13 mouse cellular contexts compared by ENCODE assay signal in genomic region chr1:52470811-52471489, GRCm38 (mm10). TPM values are rescaled to one million over a fixed set of nuclear protein-coding genes. Genes with fewer than 3 reads are reported as not detected.
DNase-seq lines count a peak whose midpoint lies in the region; ATAC-seq and TF ChIP-seq lines count a peak whose summit lies in the region.
"Had no signal": no experiment of that assay in that cellular context is flagged by ENCODE, and none has a peak within 500 bp of the region (broad histone marks: within the 10 kb centered on the region; RNA-seq: fewer than 3 reads in every experiment).

No protein-coding gene starts in this region.

- no peak; the same call in none of the 2 replicates for TF ChIP-seq RAD21 in CH12.LX (IDR thresholded peaks at IDR 0.05; ENCODE audit: low read depth, low read length)

- no peak for TF ChIP-seq CTCF in CH12.LX (conservative IDR thresholded peaks at IDR 0.05 in 1 of 2, IDR thresholded peaks at IDR 0.05 in 1 of 2; ENCODE audit: low read depth in 2 of 2, low read length in 2 of 2)

- H3K9ac ChIP-seq in CH12.LX (ENCODE audit: insufficient read depth, low read depth): no peak overlapping the region
- no peak overlapping the region for H3K9ac ChIP-seq in hindbrain, embryonic 11.5 days (ENCODE audit: low read depth, low read length)
- H3K9ac ChIP-seq in midbrain, embryonic 14.5 days (replicated peaks; ENCODE audit: low read length): no peak overlapping the region
- H3K9ac ChIP-seq: heart, embryonic 15.5 days had no signal

- no peaks in the 10 kb centered on the region for H3K9me3 ChIP-seq in CH12.LX (replicated peaks; ENCODE audit: low read length)
- H3K9me3 ChIP-seq in hindbrain, embryonic 11.5 days (ENCODE audit: control insufficient read depth, low read length): no peaks in the 10 kb centered on the region
- H3K9me3 ChIP-seq in midbrain, embryonic 14.5 days (ENCODE audit: control insufficient read depth, low read length): no peaks in the 10 kb centered on the region
- H3K9me3 ChIP-seq: heart, embryonic 15.5 days had no signal

- 40% methylated on average over 7 of the region's 7 CpGs for WGBS in hindbrain, embryonic 11.5 days
- 33% methylated on average over 7 of the region's 7 CpGs for WGBS in midbrain, embryonic 14.5 days

- peak; percentile 81 for ATAC-seq in hindbrain, embryonic 11.5 days (ENCODE audit: low FRiP score)
- ATAC-seq in midbrain, embryonic 14.5 days (ENCODE audit: low FRiP score, low TSS enrichment): peak; percentile 73

- TF ChIP-seq POLR2A in CH12.LX (IDR thresholded peaks at IDR 0.05; ENCODE audit: low read depth, low read length): no peak

- H3K27ac ChIP-seq in CH12.LX (ENCODE audit: insufficient read depth, low read depth): no peak overlapping the region
- H3K27ac ChIP-seq in hindbrain, embryonic 11.5 days (ENCODE audit: low read depth, low read length): peak overlapping the region; percentile 58
- H3K27ac ChIP-seq in midbrain, embryonic 14.5 days (replicated peaks; ENCODE audit: low read depth, low read length): no peak overlapping the region; the same call in 1 of the 2 replicates
- H3K27ac ChIP-seq: heart, embryonic 15.5 days had no signal

- peak overlapping the region; percentile 65 for H3K4me2 ChIP-seq in CH12.LX (ENCODE audit: insufficient read depth, low read depth, poor library complexity, severe bottlenecking)
- no peak overlapping the region for H3K4me2 ChIP-seq in hindbrain, embryonic 11.5 days (replicated peaks; ENCODE audit: low read depth, low read length)
- no peak overlapping the region for H3K4me2 ChIP-seq in midbrain, embryonic 14.5 days (ENCODE audit: low read length)
- H3K4me2 ChIP-seq: heart, embryonic 15.5 days; liver, embryonic 11.5 days had no signal

- no peaks in the 10 kb centered on the region for H3K79me2 ChIP-seq in CH12.LX (replicated peaks; ENCODE audit: control insufficient read depth, extremely low read depth, insufficient read depth, poor library complexity, severe bottlenecking)

- peak; percentile 98 for TF ChIP-seq EP300 in CH12.LX (IDR thresholded peaks at IDR 0.05; ENCODE audit: low read length)

- intact Hi-C loops in left cerebral cortex, postnatal 14 days (cut with DNase I): no loop called here

- peak; percentile 80 for DNase-seq in CH12.LX (ENCODE audit: extremely low read depth)
- DNase-seq in embryo, embryonic 11 days: peak; percentile 48
- DNase-seq in hindbrain, embryonic 11.5 days (ENCODE audit: low spot score): peak; percentile 44
- peak; percentile 66 for DNase-seq in midbrain, embryonic 14.5 days
- no peak for DNase-seq in adrenal gland, postnatal 14 days
- no peak for DNase-seq in left cerebral cortex, postnatal 14 days (ENCODE audit: low spot score in 2 of 2)
- no peak for DNase-seq in urinary bladder, postnatal 25 days (ENCODE audit: low spot score)
- DNase-seq in cerebellum, postnatal 25 days: no peak
- DNase-seq: adrenal gland, postnatal 10 days; kidney, postnatal 10 days; thymus, postnatal 25 days had no signal

- in situ Hi-C loops in CH12.LX (cut with MboI; ENCODE audit: low pct_ligation_motif_present, low pct_unique_long_range_greater_than_20kb, low sequenced_read_pairs): no loop called here

- H3K4me1 ChIP-seq in CH12.LX (ENCODE audit: control insufficient read depth in 1 of 2, insufficient read depth in 2 of 2): peaks cover 16 to 40% of the 10 kb centered on the region in 2 experiments; a peak in 3 of 4 replicates
- H3K4me1 ChIP-seq in hindbrain, embryonic 11.5 days (replicated peaks; ENCODE audit: control insufficient read depth, insufficient read depth, low read length): no peaks in the 10 kb centered on the region
- peaks cover 13% of the 10 kb centered on the region; the same call in 1 of the 2 replicates for H3K4me1 ChIP-seq in midbrain, embryonic 14.5 days (ENCODE audit: control insufficient read depth, insufficient read depth, low read length)
- H3K4me1 ChIP-seq: heart, embryonic 15.5 days had no signal

- dilution Hi-C loops in CH12.LX (cut with MboI; ENCODE audit: extremely low pct_ligation_motif_present, extremely low pct_unique_long_range_greater_than_20kb, low sequenced_read_pairs): no loop called here

- no peaks in the 10 kb centered on the region for H3K27me3 ChIP-seq in CH12.LX (replicated peaks)
- no peaks in the 10 kb centered on the region for H3K27me3 ChIP-seq in hindbrain, embryonic 11.5 days (ENCODE audit: control insufficient read depth, insufficient read depth, low read length)
- H3K27me3 ChIP-seq in midbrain, embryonic 14.5 days (ENCODE audit: control insufficient read depth, insufficient read depth, low read length): no peaks in the 10 kb centered on the region
- H3K27me3 ChIP-seq: heart, embryonic 15.5 days had no signal

- peaks cover 2 to 36% of the 10 kb centered on the region in 2 experiments for H3K36me3 ChIP-seq in CH12.LX (replicated peaks in 1 of 2; ENCODE audit: control insufficient read depth in 1 of 2, insufficient read depth in 1 of 2, low read length in 1 of 2)
- H3K36me3 ChIP-seq in hindbrain, embryonic 11.5 days (ENCODE audit: control insufficient read depth, insufficient read depth, low read length): no peaks in the 10 kb centered on the region
- no peaks in the 10 kb centered on the region for H3K36me3 ChIP-seq in midbrain, embryonic 14.5 days (ENCODE audit: control insufficient read depth, insufficient read depth, low read length)

- no peak overlapping the region for H3K4me3 ChIP-seq in CH12.LX (replicated peaks in 1 of 3; ENCODE audit: low read depth in 2 of 3, low read length in 2 of 3, poor library complexity in 1 of 3)
- no peak overlapping the region for H3K4me3 ChIP-seq in hindbrain, embryonic 11.5 days (ENCODE audit: low read depth, low read length)
- H3K4me3 ChIP-seq in midbrain, embryonic 14.5 days (replicated peaks; ENCODE audit: low read depth, low read length): no peak overlapping the region
- H3K4me3 ChIP-seq: heart, embryonic 15.5 days had no signal

TF ChIP-seq in CH12.LX, 34 proteins besides CTCF, POLR2A, EP300 and RAD21 (continues in another document):
- peak; percentile 99 for TF ChIP-seq BHLHE40 (IDR thresholded peaks at IDR 0.05; ENCODE audit: low read depth, low read length)
- TF ChIP-seq ZKSCAN1 (IDR thresholded peaks at IDR 0.05; ENCODE audit: borderline replicate concordance, low read depth, low read length): no peak
- TF ChIP-seq MAX (IDR thresholded peaks at IDR 0.05; ENCODE audit: low read length): peak; percentile 93
- TF ChIP-seq ELF1 (IDR thresholded peaks at IDR 0.05; ENCODE audit: low read depth, low read length): no peak; the same call in 1 of the 2 replicates
- no peak for TF ChIP-seq HCFC1 (IDR thresholded peaks at IDR 0.05; ENCODE audit: low read depth, low read length)
- no peak for TF ChIP-seq KAT2A (IDR thresholded peaks at IDR 0.05; ENCODE audit: insufficient replicate concordance, low read length)
- peak; percentile 23; the same call in 1 of the 2 replicates for TF ChIP-seq SMC3 (IDR thresholded peaks at IDR 0.05; ENCODE audit: low read depth, low read length)
- 0 out of 2 replicates have a peak, but pooled peaks have one; percentile 4 for TF ChIP-seq NRF1 (IDR thresholded peaks at IDR 0.05; ENCODE audit: low read depth, low read length)
- no peak for TF ChIP-seq NELFE (IDR thresholded peaks at IDR 0.05; ENCODE audit: low read depth, low read length)
- TF ChIP-seq JUN (IDR thresholded peaks at IDR 0.05; ENCODE audit: insufficient read depth, low read depth, low read length): peak; percentile 63; the same call in 1 of the 2 replicates
- peak; percentile 88 for TF ChIP-seq MEF2A (IDR thresholded peaks at IDR 0.05; ENCODE audit: borderline replicate concordance, low read depth, low read length)
- peak; percentile 33 for TF ChIP-seq USF1 (IDR thresholded peaks at IDR 0.05; ENCODE audit: low read depth, low read length)
- peak; percentile 73 for TF ChIP-seq SIN3A (IDR thresholded peaks at IDR 0.05; ENCODE audit: low read length)
- TF ChIP-seq RCOR1 (conservative IDR thresholded peaks at IDR 0.05; ENCODE audit: low read depth, low read length): peak; percentile 98
- TF ChIP-seq MXI1 (IDR thresholded peaks at IDR 0.05; ENCODE audit: low read depth, low read length): peak; percentile 75
- no peak for TF ChIP-seq TBP (conservative IDR thresholded peaks at IDR 0.05; ENCODE audit: low read depth, low read length)
- no peak for TF ChIP-seq GABPA (IDR thresholded peaks at IDR 0.05; ENCODE audit: insufficient replicate concordance, low read depth, low read length)
- TF ChIP-seq TCF12 (IDR thresholded peaks at IDR 0.05; ENCODE audit: low read depth, low read length): peak; percentile 98
- peak; percentile 93 for TF ChIP-seq MYC (IDR thresholded peaks at IDR 0.05; ENCODE audit: low read depth, low read length)
- TF ChIP-seq MAFK (IDR thresholded peaks at IDR 0.05; ENCODE audit: insufficient replicate concordance, low read length): peak; percentile 80
- TF ChIP-seq ZNF384 (IDR thresholded peaks at IDR 0.05; ENCODE audit: low read depth, low read length): 0 out of 2 replicates have a peak, but pooled peaks have one; percentile 16
- no peak for TF ChIP-seq CHD1 (IDR thresholded peaks at IDR 0.05; ENCODE audit: low read depth, low read length)
- TF ChIP-seq PAX5 (IDR thresholded peaks at IDR 0.05; ENCODE audit: low read length): no peak
- TF ChIP-seq IRF4 (IDR thresholded peaks at IDR 0.05; ENCODE audit: low read depth, low read length): peak; percentile 94
- TF ChIP-seq UBTF (IDR thresholded peaks at IDR 0.05; ENCODE audit: low read depth, low read length): no peak
- no peak for TF ChIP-seq ZC3H11A (IDR thresholded peaks at IDR 0.05; ENCODE audit: low read depth, low read length)
- no peak for TF ChIP-seq POLR2AphosphoS2 (IDR thresholded peaks at IDR 0.05; ENCODE audit: low read depth, low read length)
- no peak for TF ChIP-seq ZMIZ1 (IDR thresholded peaks at IDR 0.05; ENCODE audit: low read depth, low read length)
- TF ChIP-seq E2F4 (IDR thresholded peaks at IDR 0.05; ENCODE audit: insufficient replicate concordance, low read depth, low read length): no peak
- peak; percentile 92 for TF ChIP-seq ETS1 (conservative IDR thresholded peaks at IDR 0.05; ENCODE audit: low read depth, low read length)
- peak; percentile 21 for TF ChIP-seq USF2 (conservative IDR thresholded peaks at IDR 0.05; ENCODE audit: low read depth, low read length)
- TF ChIP-seq CHD2 (IDR thresholded peaks at IDR 0.05; ENCODE audit: low read length): peak; percentile 78
- no peak for TF ChIP-seq MAZ (IDR thresholded peaks at IDR 0.05; ENCODE audit: low read depth, low read length)

RNA-seq across cellular contexts. Expression of gene Nab1, which starts 29.5 kb away (rescaled TPM):
- total RNA-seq in CH12.LX (2012; rRNA removed): 13.8 and 16.7 TPM in 2 replicates
- total RNA-seq in CH12.LX (2014; rRNA removed): 18.7 and 20.1 TPM in 2 replicates
- polyA plus RNA-seq in CH12.LX (2012; ENCODE audit: insufficient read length, low read depth): 18.9 and 19.0 TPM in 2 replicates
- 9.2 and 10.0 TPM in 2 replicates for polyA plus RNA-seq in hindbrain, embryonic 11.5 days (2014; fragmentation: Nextera tagmentation; extraction: Ambion mirVana)
- 5.3 and 6.0 TPM in 2 replicates for polyA plus RNA-seq in midbrain, embryonic 14.5 days (2014; fragmentation: Nextera tagmentation; extraction: Ambion mirVana)
- 52.5 and 58.7 TPM in 2 replicates for total RNA-seq in adrenal gland, postnatal 14 days (2021)
- 10 to 100 TPM; 25.1 to 26.4 TPM for total RNA-seq in left cerebral cortex, postnatal 14 days (2021)

Comparison
In these comparisons a context has a peak if more than half of its experiments do, and no peak if none do; other contexts are left out.
1. DNase-seq: peak in CH12.LX (single experiment), embryo, embryonic 11 days (single experiment), hindbrain, embryonic 11.5 days (single experiment) and midbrain, embryonic 14.5 days (single experiment); none in adrenal gland, postnatal 14 days (single experiment), left cerebral cortex, postnatal 14 days (0 of 2), urinary bladder, postnatal 25 days (single experiment) and cerebellum, postnatal 25 days (0 of 2).